Mouse (Mus musculus) CH12.LX (cell line): ENCODE data around the gene Mgrn1.

Experiments
- CHD2 ChIP-seq: IDR thresholded peaks from 2 replicates; pipeline ENCODE4 v1.6.1; 2011; ENCODE audit warnings: low read length, improper control_type of control experiment
- CTCF ChIP-seq, 2 experiments: IDR thresholded peaks in 1 of 2; conservative IDR thresholded peaks in 1 of 2; 2 replicates each; pipeline ENCODE4 v1.5.1; 2011 to 2012; ENCODE audit warnings: low read depth in 2 of 2, low read length in 2 of 2, improper control_type of control experiment in 1 of 2, inconsistent platforms in 1 of 2, mild to moderate bottlenecking in 1 of 2, moderate library complexity in 1 of 2
- ETS1 ChIP-seq: conservative IDR thresholded peaks from 2 replicates; pipeline ENCODE4 v1.6.1; 2012; ENCODE audit warnings: low read depth, mild to moderate bottlenecking, inconsistent platforms, low read length, improper control_type of control experiment, moderate library complexity
- JUND ChIP-seq: conservative IDR thresholded peaks from 2 replicates; pipeline ENCODE4 v1.6.1; 2011; ENCODE audit warnings: low read depth, low read length, improper control_type of control experiment
- POLR2A ChIP-seq: IDR thresholded peaks from 2 replicates; pipeline ENCODE4 v1.6.1; 2011; ENCODE audit warnings: low read depth, mild to moderate bottlenecking, improper control_type of control experiment, low read length
- TCF12 ChIP-seq: IDR thresholded peaks from 2 replicates; pipeline ENCODE4 v1.6.1; 2014; ENCODE audit warnings: low read depth, mild to moderate bottlenecking, inconsistent platforms, low read length, improper control_type of control experiment
- UBTF ChIP-seq: IDR thresholded peaks from 2 replicates; pipeline ENCODE4 v1.6.1; 2012; ENCODE audit warnings: low read depth, mild to moderate bottlenecking, inconsistent platforms, low read length, improper control_type of control experiment, moderate library complexity
- USF2 ChIP-seq: conservative IDR thresholded peaks from 2 replicates; pipeline ENCODE4 v1.6.1; 2011; ENCODE audit warnings: low read depth, low read length, improper control_type of control experiment

GRCm38 (mm10) chr16:4939412-4939811 is 53.4 kb downstream of the Mgrn1 start:
- TF ChIP-seq POLR2A (no peak), ETS1 (no peak), TCF12 (no peak), UBTF (no peak), USF2 (no peak), CTCF (conservative IDR thresholded peaks at IDR 0.05 in 1 of 2, IDR thresholded peaks at IDR 0.05 in 1 of 2; ENCODE audit: low read depth in 2 of 2, low read length in 2 of 2) (no peak), JUND (no peak), CHD2 (no peak)
